Mouse (Mus musculus): ENCODE results near the gene Herc2. TPM values are rescaled to one million over a fixed set of nuclear protein-coding genes. Genes with fewer than 3 reads are reported as not detected.

Gene Herc2
- polyA plus RNA-seq, 1 experiment from 2014 or later: 22.3 TPM

- H3K36me3 ChIP-seq (ENCODE audit: control insufficient read depth, insufficient read depth, low read length): no peaks in the 10 kb centered on the region
- H3K9ac ChIP-seq (ENCODE audit: low read length): no peak overlapping the region
- H3K9me3 ChIP-seq (ENCODE audit: control insufficient read depth, low read length): no peaks in the 10 kb centered on the region
- H3K4me3 ChIP-seq (ENCODE audit: low read length): no peak overlapping the region
- no peaks in the 10 kb centered on the region for H3K27me3 ChIP-seq (ENCODE audit: control insufficient read depth, insufficient read depth, low read depth, low read length)
- H3K27ac ChIP-seq (ENCODE audit: low read length): no peak overlapping the region
- 76% methylated on average over 2 of the region's 2 CpGs for WGBS
- no peak overlapping the region for H3K4me2 ChIP-seq (ENCODE audit: low read depth, low read length)
- no peak for ATAC-seq (ENCODE audit: low read depth)
- H3K4me1 ChIP-seq (replicated peaks; ENCODE audit: control insufficient read depth, insufficient read depth, low read length): no peaks in the 10 kb centered on the region
Measured at GRCm38 (mm10) chr7:56277506-56277905, 227.5 kb downstream of the Herc2 start.

Other genes with a start within 250 kb of the Herc2 start
- 117 and 121 TPM in 2 replicates for gene Cyfip1, start 208.5 kb upstream of the Herc2 start, polyA plus RNA-seq (2015; fragmentation: Nextera tagmentation; extraction: Ambion mirVana)
- 38.3 and 42.5 TPM in 2 replicates for gene Nipa2, start 87.7 kb upstream of the Herc2 start, polyA plus RNA-seq (2015; fragmentation: Nextera tagmentation; extraction: Ambion mirVana)
- 5.9 and 6.7 TPM in 2 replicates for gene Nipa1, start 30.2 kb upstream of the Herc2 start, polyA plus RNA-seq (2015; fragmentation: Nextera tagmentation; extraction: Ambion mirVana)
- not detected in 2 replicates for gene Oca2, start 189.6 kb downstream of the Herc2 start, polyA plus RNA-seq (2015; fragmentation: Nextera tagmentation; extraction: Ambion mirVana)